Mouse (Mus musculus) lung, adult 2 months (tissue): ENCODE measurements around the gene Dip2a.

Source experiments
- CTCF ChIP-seq: fragments of 200-500 bp; IDR thresholded peaks from 2 replicates; pipeline ENCODE4 v1.5.1; 2011; ENCODE audit warnings: mild to moderate bottlenecking, low read length, control low read depth; ENCODE audit not compliant: insufficient read depth
- POLR2A ChIP-seq: fragments of 200-500 bp; IDR thresholded peaks from 2 replicates; pipeline ENCODE4 v1.6.1; 2011; ENCODE audit warnings: low read depth, mild to moderate bottlenecking, control low read depth, low read length, borderline replicate concordance; ENCODE audit errors: extremely low read depth

GRCm38 (mm10) chr10:76326304-76327006 is 18.6 kb downstream of the Dip2a start:
- TF ChIP-seq POLR2A (no peak), CTCF (peak; percentile 43; the same call in 1 of the 2 replicates)
